Mouse (Mus musculus) forebrain, embryonic 11.5 days (tissue): ENCODE measurements around the gene Ranbp1. TPM values are rescaled to one million over a fixed set of nuclear protein-coding genes. Genes with fewer than 3 reads are reported as not detected.
"Not testable (repeated sequence)": the region's sequence is repeated elsewhere in the genome, so short reads cannot be mapped to it uniquely, and the experiment has no call there.

Experiments
- ATAC-seq: fragments of 200-750 bp; cut with Nextera tagmentation; replicated peaks from 2 replicates; pipeline ENCODE4 v1.8.0; 2017; ENCODE audit warnings: moderate TSS enrichment; ENCODE audit not compliant: low FRiP score
- DNase-seq: peaks from one replicate; pipeline ENCODE4 v3.0.0-alpha.2; 2017; ENCODE audit warnings: low spot score
- H3K27ac ChIP-seq: fragments of 300-500 bp; sonication (generic); 2 replicates; pipeline ENCODE4 v1.5.1; 2014; ENCODE audit warnings: low read depth, low read length
- H3K27me3 ChIP-seq: fragments of 300-500 bp; sonication (generic); 2 replicates; pipeline ENCODE4 v1.6.1; 2014; ENCODE audit warnings: mild to moderate bottlenecking, low read length, mixed read lengths; ENCODE audit not compliant: control insufficient read depth, insufficient read depth
- H3K36me3 ChIP-seq: fragments of 300-500 bp; sonication (generic); 2 replicates; pipeline ENCODE4 v1.6.1; 2014; ENCODE audit warnings: mild to moderate bottlenecking, low read length, moderate library complexity, mixed read lengths; ENCODE audit not compliant: control insufficient read depth, insufficient read depth
- H3K4me1 ChIP-seq: fragments of 300-500 bp; sonication (generic); replicated peaks from 2 replicates; pipeline ENCODE4 v1.6.1; 2014; ENCODE audit warnings: low read length, mixed read lengths; ENCODE audit not compliant: control insufficient read depth, insufficient read depth
- H3K4me2 ChIP-seq: fragments of 300-500 bp; sonication (generic); 2 replicates; pipeline ENCODE4 v1.6.1; 2014; ENCODE audit warnings: low read depth, mild to moderate bottlenecking, low read length, moderate library complexity, mixed read lengths; ENCODE audit not compliant: severe bottlenecking
- H3K4me3 ChIP-seq: fragments of 300-500 bp; sonication (generic); 2 replicates; pipeline ENCODE4 v1.5.1; 2014; ENCODE audit warnings: low read depth, low read length
- H3K9ac ChIP-seq: fragments of 300-500 bp; sonication (generic); 2 replicates; pipeline ENCODE4 v1.6.1; 2014; ENCODE audit warnings: low read length
- H3K9me3 ChIP-seq: fragments of 300-500 bp; sonication (generic); 2 replicates; pipeline ENCODE4 v1.6.1; 2016; ENCODE audit warnings: low read length, mixed read lengths; ENCODE audit not compliant: control insufficient read depth
- WGBS: fragments of 180-500 bp; shearing (Covaris S2); extraction: QIAGEN DNeasy Blood & Tissue Kit; methylation state at CpG from one replicate; pipeline ENCODE4 v1.1.7; 2014; 5-methylcytosine and 5-hydroxymethylcytosine counted together
- polyA plus RNA-seq: library from polyadenylated mRNA; unstranded; fragments of >200 nt; fragmentation: Nextera tagmentation; extraction: Ambion mirVana; gene quantifications from 2 replicates; pipeline ENCODE4 v1.2.1, GENCODE M21; 2014

Ranbp1 gene
- 1,172 and 1,252 TPM in 2 replicates for polyA plus RNA-seq

GRCm38 (mm10) chr16:18248433-18249363, at the start of gene Ranbp1, which contains the start of gene Trmt2a:
Ranbp1 (minus strand) TSS chr16:18248732.
Trmt2a (plus strand) TSS chr16:18248679.
- peaks cover 16% of the 10 kb centered on the region for H3K4me1 ChIP-seq
- H3K4me3 ChIP-seq: peak within 1 kb of the TSS; percentile 97
- DNase-seq: peak; percentile 100
- WGBS: under 1% methylated on average over 99 of the region's 102 CpGs
- peak within 1 kb of the TSS; percentile 89 for H3K4me2 ChIP-seq
- ATAC-seq: peak; percentile 97
- peak within 1 kb of the TSS; percentile 99 for H3K9ac ChIP-seq
- H3K36me3 ChIP-seq: peaks cover 25% of the 10 kb centered on the region
- no peaks in the 10 kb centered on the region for H3K27me3 ChIP-seq
- peak within 1 kb of the TSS; percentile 89 for H3K27ac ChIP-seq
- no peaks in the 10 kb centered on the region for H3K9me3 ChIP-seq

GRCm38 (mm10) chr16:18289614-18290013, 41.1 kb upstream of the Ranbp1 start:
- H3K4me3 ChIP-seq: peak overlapping the region; percentile 91
- H3K27me3 ChIP-seq, H3K36me3 ChIP-seq, H3K27ac ChIP-seq, DNase-seq, H3K9me3 ChIP-seq: not testable (repeated sequence)
- peaks cover 16% of the 10 kb centered on the region for H3K4me1 ChIP-seq
- H3K9ac ChIP-seq: peak overlapping the region; percentile 98; the same call in 1 of the 2 replicates
- peak; percentile 8; the same call in 1 of the 2 replicates for ATAC-seq
- peak overlapping the region; percentile 34; the same call in 1 of the 2 replicates for H3K4me2 ChIP-seq
- 6% methylated on average over 8 of the region's 10 CpGs for WGBS

- peak within 1 kb of the TSS; percentile 87 for H3K4me2 ChIP-seq
- ATAC-seq (peak; percentile 99), DNase-seq (peak; percentile 99)
Measured at GRCm38 (mm10) chr16:18289067-18289588, 40.6 kb upstream of the Ranbp1 start, which contains the start of gene Dgcr8. Dgcr8 (minus strand) TSS chr16:18289246.

GRCm38 (mm10) chr16:18288581-18289061, 40.1 kb upstream of the Ranbp1 start:
- DNase-seq: no peak

More at GRCm38 (mm10) chr16:18289067-18289588, 40.6 kb upstream of the Ranbp1 start, which contains the start of gene Dgcr8:
- WGBS: under 1% methylated on average over 64 of the region's 71 CpGs
- H3K36me3 ChIP-seq: peaks cover 4% of the 10 kb centered on the region; the same call in 1 of the 2 replicates
- H3K4me3 ChIP-seq: peak within 1 kb of the TSS; percentile 91
- H3K9me3 ChIP-seq: no peaks in the 10 kb centered on the region
- peaks cover 16% of the 10 kb centered on the region for H3K4me1 ChIP-seq
- H3K27me3 ChIP-seq: no peaks in the 10 kb centered on the region
- H3K27ac ChIP-seq: peak within 1 kb of the TSS; percentile 82
- peak within 1 kb of the TSS; percentile 98 for H3K9ac ChIP-seq

DNA sequence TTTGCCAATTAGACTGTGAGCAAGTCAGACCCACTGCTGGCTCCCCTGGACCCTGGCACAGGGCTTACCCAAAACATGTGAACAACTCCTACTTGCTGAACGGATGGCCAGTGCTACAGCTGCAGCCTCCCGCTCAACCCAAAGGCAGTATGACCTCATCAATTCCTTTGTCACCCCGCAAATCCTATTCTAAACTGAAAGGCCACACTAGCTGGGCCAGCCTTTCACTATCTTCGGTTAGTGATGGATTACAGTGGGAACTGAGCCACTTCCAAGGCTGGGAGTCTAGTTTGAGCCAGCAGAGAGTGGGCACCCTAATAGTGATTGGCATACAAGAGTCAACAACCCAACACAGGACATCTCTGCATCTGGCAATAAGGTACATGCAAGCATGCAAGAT, 39.6 kb upstream of the Ranbp1 start:
- H3K36me3 ChIP-seq: peaks cover 7% of the 10 kb centered on the region
- no peaks in the 10 kb centered on the region for H3K27me3 ChIP-seq
- no peaks in the 10 kb centered on the region for H3K9me3 ChIP-seq
- 0% methylated on average over 4 of the region's 4 CpGs for WGBS
- peak overlapping the region; percentile 82; the same call in 1 of the 2 replicates for H3K27ac ChIP-seq
- DNase-seq (no peak), ATAC-seq (no peak)
- peak overlapping the region; percentile 98 for H3K9ac ChIP-seq
- H3K4me1 ChIP-seq: peaks cover 16% of the 10 kb centered on the region
- H3K4me2 ChIP-seq: peak overlapping the region; percentile 87
- H3K4me3 ChIP-seq: peak overlapping the region; percentile 91

More at GRCm38 (mm10) chr16:18288581-18289061, 40.1 kb upstream of the Ranbp1 start:
- under 1% methylated on average over 29 of the region's 31 CpGs for WGBS
- ATAC-seq: peak; percentile 82
- H3K4me2 ChIP-seq: peak overlapping the region; percentile 87
- no peaks in the 10 kb centered on the region for H3K27me3 ChIP-seq
- peak overlapping the region; percentile 98 for H3K9ac ChIP-seq
- peaks cover 4% of the 10 kb centered on the region for H3K36me3 ChIP-seq
- peak overlapping the region; percentile 82 for H3K27ac ChIP-seq
- H3K9me3 ChIP-seq: no peaks in the 10 kb centered on the region
- H3K4me3 ChIP-seq: peak overlapping the region; percentile 91
- H3K4me1 ChIP-seq: peaks cover 16% of the 10 kb centered on the region

- 71% methylated on average over 2 of the region's 2 CpGs for WGBS
Measured at GRCm38 (mm10) chr16:18275166-18275565, 26.6 kb upstream of the Ranbp1 start.

GRCm38 (mm10) chr16:18268182-18268581, 19.6 kb upstream of the Ranbp1 start:
- 85% methylated on average over 5 of the region's 5 CpGs for WGBS
- DNase-seq (no peak), ATAC-seq (no peak)
- Histone ChIP-seq H3K27me3 (no peaks in the 10 kb centered on the region), H3K4me2 (no peak overlapping the region), H3K27ac (no peak overlapping the region), H3K4me1 (no peaks in the 10 kb centered on the region), H3K9ac (no peak overlapping the region), H3K9me3 (no peaks in the 10 kb centered on the region), H3K4me3 (no peak overlapping the region), H3K36me3 (peaks cover 20% of the 10 kb centered on the region)

More at GRCm38 (mm10) chr16:18275166-18275565, 26.6 kb upstream of the Ranbp1 start:
- H3K9ac ChIP-seq: no peak overlapping the region
- no peak overlapping the region for H3K4me3 ChIP-seq
- H3K27ac ChIP-seq: no peak overlapping the region
- DNase-seq (no peak), ATAC-seq (no peak)
- no peak overlapping the region for H3K4me2 ChIP-seq
- peaks cover 42% of the 10 kb centered on the region for H3K36me3 ChIP-seq
- no peaks in the 10 kb centered on the region for H3K9me3 ChIP-seq
- H3K4me1 ChIP-seq: no peaks in the 10 kb centered on the region
- no peaks in the 10 kb centered on the region for H3K27me3 ChIP-seq

GRCm38 (mm10) chr16:18265024-18265423, 16.5 kb upstream of the Ranbp1 start:
- no peaks in the 10 kb centered on the region for H3K27me3 ChIP-seq
- no peaks in the 10 kb centered on the region for H3K9me3 ChIP-seq
- H3K4me1 ChIP-seq: no peaks in the 10 kb centered on the region
- H3K4me3 ChIP-seq: no peak overlapping the region
- peaks cover 29% of the 10 kb centered on the region for H3K36me3 ChIP-seq
- no peak overlapping the region for H3K27ac ChIP-seq
- 88% methylated on average over 2 of the region's 2 CpGs for WGBS
- ATAC-seq (no peak), DNase-seq (no peak)
- H3K4me2 ChIP-seq: no peak overlapping the region
- no peak overlapping the region for H3K9ac ChIP-seq
